Mouse (Mus musculus): ENCODE data around the gene Chrng.
A peak's percentile ranks its signal among the peaks of the same experiment; 100 is the strongest.

Chrng gene

GRCm38 (mm10) chr1:87198119-87199065 is 6.1 kb upstream of the Chrng start:
- DNase-seq (ENCODE audit: low spot score in 2 of 2), result no peak

GRCm38 (mm10) chr1:87200811-87201210 is 3.6 kb upstream of the Chrng start:
- DNase-seq (ENCODE audit: low spot score in 2 of 2), result no peak

- DNase-seq (ENCODE audit: low spot score in 2 of 2), result no peak
Observed at GRCm38 (mm10) chr1:87201848-87202247, 2.6 kb upstream of the Chrng start.

- no peak for DNase-seq (ENCODE audit: low spot score in 2 of 2)
Observed at GRCm38 (mm10) chr1:87203779-87204178, 678 bp upstream of the Chrng start.

- DNase-seq (ENCODE audit: low spot score in 2 of 2), result no peak
Observed at GRCm38 (mm10) chr1:87205038-87205437, 581 bp downstream of the Chrng start.

- DNase-seq (ENCODE audit: low spot score in 2 of 2), result no peak
Observed at GRCm38 (mm10) chr1:87205502-87205901, 1.0 kb downstream of the Chrng start.

- no peak for DNase-seq (ENCODE audit: low spot score in 2 of 2)
Observed at GRCm38 (mm10) chr1:87206339-87206738, 1.9 kb downstream of the Chrng start.

- DNase-seq (ENCODE audit: low spot score in 2 of 2), result no peak
Observed at GRCm38 (mm10) chr1:87211431-87211830, 7.0 kb downstream of the Chrng start.

- peak; percentile 86 to 92 for DNase-seq (ENCODE audit: low spot score in 2 of 2)
Observed at GRCm38 (mm10) chr1:87213735-87214704, 9.6 kb downstream of the Chrng start, which contains the start of gene Eif4e2. Eif4e2 (plus strand) TSS chr1:87213914.

GRCm38 (mm10) chr1:87214748-87215147 is 10.3 kb downstream of the Chrng start:
- no peak for DNase-seq (ENCODE audit: low spot score in 2 of 2)

- peak in 1 of 2 experiments; percentile 14 for DNase-seq (ENCODE audit: low spot score in 2 of 2)
Observed at GRCm38 (mm10) chr1:87217938-87218337, 13.5 kb downstream of the Chrng start.

GRCm38 (mm10) chr1:87225739-87226138 is 21.3 kb downstream of the Chrng start:
- DNase-seq (ENCODE audit: low spot score in 2 of 2), result no peak

- DNase-seq (ENCODE audit: low spot score in 2 of 2), result no peak
Observed at GRCm38 (mm10) chr1:87226409-87227159, 22.1 kb downstream of the Chrng start.

GRCm38 (mm10) chr1:87227160-87227550 is 22.7 kb downstream of the Chrng start:
- DNase-seq (ENCODE audit: low spot score in 2 of 2), result no peak

- no peak for DNase-seq (ENCODE audit: low spot score in 2 of 2)
Observed at GRCm38 (mm10) chr1:87230606-87231005, 26.1 kb downstream of the Chrng start.

GRCm38 (mm10) chr1:87232197-87232596 is 27.7 kb downstream of the Chrng start:
- no peak for DNase-seq (ENCODE audit: low spot score in 2 of 2)

- DNase-seq (ENCODE audit: low spot score in 2 of 2), result no peak
Observed at GRCm38 (mm10) chr1:87239056-87239455, 34.6 kb downstream of the Chrng start.

GRCm38 (mm10) chr1:87243021-87243420 is 38.6 kb downstream of the Chrng start:
- no peak for DNase-seq (ENCODE audit: low spot score in 2 of 2)

GRCm38 (mm10) chr1:87245430-87245829 is 41.0 kb downstream of the Chrng start:
- no peak for DNase-seq (ENCODE audit: low spot score in 2 of 2)

- DNase-seq (ENCODE audit: low spot score in 2 of 2), result peak; percentile 82 to 86
Observed at GRCm38 (mm10) chr1:87245929-87246815, 41.7 kb downstream of the Chrng start.

All from frontal cortex, postnatal 36 days (tissue).